Mouse (Mus musculus) naive thymus-derived CD4-positive, alpha-beta T cell, adult 2 months (primary cell): Measurements from ENCODE around the gene Rpn2.
A peak's percentile ranks its signal among the peaks of the same experiment; 100 is the strongest.

ENCODE experiments used
- DNase-seq: peaks from one replicate; pipeline ENCODE4 v3.0.0-alpha.2; 2011; ENCODE audit warnings: low read depth

Gene Rpn2

DNA sequence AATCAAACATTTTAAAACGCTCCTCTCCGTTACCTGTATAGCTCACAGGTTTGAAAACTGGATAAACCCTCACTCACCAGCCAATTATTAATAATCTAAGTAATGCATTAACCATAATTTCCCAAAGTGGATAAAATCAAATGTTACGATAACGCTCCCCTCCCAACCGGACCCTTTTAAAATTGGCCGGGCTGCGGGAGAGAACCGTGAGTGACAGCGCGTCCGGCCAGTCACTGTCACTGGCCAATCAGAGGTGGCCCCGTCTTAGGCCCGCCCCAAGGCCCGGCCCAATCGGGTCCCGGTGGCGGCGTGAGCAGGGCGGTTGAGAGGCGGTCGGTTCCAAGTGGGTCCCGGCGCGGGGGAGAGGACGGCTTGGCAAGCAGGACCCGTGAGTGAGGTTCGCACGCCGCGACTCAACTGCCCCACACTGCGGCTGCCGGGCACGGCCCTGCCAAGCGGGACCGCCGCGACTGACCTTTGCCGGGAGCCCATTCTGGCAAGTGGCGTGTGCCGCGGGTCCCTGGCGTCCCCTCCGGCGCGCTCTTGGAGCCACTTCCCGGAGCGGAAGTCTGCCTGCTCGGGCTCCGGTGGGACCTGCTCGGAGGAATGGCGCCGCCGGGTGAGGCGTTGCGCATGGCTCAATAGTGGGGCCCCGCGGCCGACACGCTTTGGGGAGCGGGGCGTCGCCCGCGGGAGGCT is at the start of gene Rpn2:
TSS of gene Rpn2 (plus strand) at position 301 of the 699 bp plus-strand sequence.
- DNase-seq: peak; percentile 95

DNA sequence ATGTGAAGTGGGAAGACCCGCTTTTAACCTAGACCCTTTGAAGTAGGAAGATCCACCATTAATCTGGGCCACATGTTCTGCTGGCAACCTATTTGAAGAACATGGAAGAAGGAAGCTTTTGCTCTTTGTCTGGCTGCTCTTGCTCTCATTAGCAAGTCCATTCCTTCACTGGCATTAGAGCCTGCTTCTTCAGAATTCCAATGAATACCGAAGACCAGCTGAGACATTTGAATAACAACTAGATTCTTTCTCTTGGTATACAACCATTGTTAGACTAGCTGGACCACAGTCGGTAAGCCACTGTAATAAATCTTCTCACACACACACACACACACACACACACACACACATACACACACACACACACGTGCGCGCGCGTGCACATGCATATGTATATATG is 42.9 kb upstream of the Rpn2 start:
- DNase-seq: no peak

DNA sequence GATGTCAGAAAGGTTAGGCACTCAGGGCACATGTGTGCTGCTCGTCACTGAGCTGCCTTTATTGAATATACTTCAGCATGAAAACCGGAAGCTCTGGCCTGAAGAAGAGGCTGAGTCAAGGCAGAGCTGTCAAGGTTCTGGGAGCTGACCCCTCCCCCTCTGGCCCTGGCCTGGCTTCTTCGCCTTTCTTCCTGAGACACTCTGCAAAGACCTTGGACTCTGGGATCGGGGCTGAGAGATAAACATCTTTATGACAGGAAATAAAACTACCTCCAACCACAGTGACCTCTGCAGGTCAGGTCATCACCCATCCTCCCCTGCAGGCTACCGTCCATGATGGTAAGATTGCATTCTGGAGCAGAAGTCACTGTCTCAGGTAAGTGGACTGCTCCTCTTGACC is 33.8 kb upstream of the Rpn2 start:
- no peak for DNase-seq

DNA sequence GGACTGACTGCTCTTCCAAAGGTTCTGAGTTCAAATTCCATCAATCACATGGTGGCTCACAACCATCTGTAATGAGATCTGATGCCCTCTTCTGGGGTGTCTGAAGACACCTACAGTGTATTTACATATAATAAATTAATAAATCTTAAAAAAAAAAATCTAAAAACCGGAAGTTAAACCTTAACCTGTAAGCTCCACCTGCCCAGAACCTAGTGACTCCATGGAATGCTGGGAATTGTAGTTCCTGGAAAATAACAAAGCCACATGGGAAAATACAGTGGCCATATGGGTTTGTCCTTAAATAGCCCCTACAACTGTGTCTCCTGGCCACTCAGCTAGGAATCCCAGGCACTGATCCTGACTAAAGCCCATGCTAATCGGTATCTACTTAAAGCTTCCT is 33.2 kb upstream of the Rpn2 start:
- DNase-seq: no peak

DNA sequence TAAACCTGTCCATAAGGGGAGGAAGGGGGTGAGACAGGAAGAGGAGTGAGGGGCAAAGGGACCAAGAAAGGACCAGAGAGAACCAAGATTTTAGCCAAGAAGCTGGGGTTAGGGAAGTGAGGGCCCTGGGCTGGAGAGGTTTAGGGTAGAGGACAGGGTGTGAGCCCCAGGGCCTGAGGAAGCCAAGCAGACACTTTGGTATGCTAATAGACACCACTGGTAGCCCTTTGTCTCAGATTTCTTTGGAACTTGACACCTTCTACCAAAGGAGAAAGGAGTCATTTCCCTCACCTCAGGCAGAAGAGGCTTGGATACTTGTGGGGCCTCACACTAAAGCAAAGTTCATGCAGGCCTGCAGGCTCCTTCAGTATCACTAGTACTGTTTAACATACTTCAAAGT is 30.7 kb upstream of the Rpn2 start:
- no peak for DNase-seq

DNA sequence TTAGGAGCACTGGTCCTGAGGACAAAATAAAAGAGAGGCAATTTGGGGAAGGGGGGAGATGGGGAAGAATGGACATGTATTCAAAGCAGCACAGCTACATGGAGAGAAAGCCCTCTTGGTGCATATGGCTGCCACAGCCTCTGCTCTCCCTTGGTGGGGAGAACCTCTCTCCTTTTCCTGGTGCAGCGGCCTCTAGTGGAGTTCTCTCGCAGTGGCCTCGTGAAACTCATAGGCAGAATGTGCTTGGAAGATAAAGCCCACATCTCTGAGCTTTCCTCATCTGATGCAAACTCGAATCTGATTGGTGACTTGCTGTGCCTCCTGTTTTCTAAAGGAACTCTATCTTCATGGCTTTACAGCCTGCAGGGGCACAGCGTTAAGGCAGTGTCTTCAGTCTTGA is 19.1 kb upstream of the Rpn2 start:
- peak; percentile 69 for DNase-seq

DNA sequence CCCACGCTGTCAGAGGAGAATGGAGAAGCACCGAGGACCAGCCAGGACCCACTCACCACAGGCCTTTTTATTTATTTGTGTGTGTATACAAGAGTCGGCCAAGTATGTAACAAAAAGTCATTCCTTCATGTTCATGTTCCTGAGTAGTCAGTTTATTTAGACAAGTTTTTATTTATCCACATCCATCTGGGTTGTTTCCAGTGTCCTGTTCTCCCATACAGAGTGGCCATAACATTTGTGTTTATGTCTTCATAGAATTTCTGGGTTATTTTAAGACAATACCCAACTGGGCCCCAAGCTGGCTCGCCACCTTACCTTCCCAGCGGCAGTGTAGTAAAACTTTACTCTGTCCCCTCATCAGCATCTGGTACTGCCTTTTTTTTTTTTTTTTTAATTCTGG is 16.9 kb upstream of the Rpn2 start:
- DNase-seq: no peak

DNA sequence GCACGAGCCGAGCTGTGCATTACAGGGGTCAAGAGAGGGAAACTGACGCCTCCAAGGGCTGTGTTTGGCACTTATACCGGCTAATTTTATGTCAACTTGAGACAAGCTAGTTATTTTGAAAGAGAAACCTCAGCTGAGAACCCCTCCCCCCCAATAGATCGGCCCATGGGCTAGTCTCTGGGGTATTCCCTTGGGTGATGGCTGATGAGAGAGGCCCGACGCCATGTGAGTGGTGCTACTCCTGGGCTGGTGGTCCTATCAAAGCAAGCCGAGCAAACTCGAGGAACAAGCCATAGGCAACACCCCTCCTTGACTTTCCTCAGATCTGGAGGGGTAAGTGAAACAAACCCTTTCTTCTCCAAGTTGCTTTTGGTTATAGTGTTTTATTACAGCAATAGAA is 16.3 kb upstream of the Rpn2 start:
- DNase-seq: no peak

DNA sequence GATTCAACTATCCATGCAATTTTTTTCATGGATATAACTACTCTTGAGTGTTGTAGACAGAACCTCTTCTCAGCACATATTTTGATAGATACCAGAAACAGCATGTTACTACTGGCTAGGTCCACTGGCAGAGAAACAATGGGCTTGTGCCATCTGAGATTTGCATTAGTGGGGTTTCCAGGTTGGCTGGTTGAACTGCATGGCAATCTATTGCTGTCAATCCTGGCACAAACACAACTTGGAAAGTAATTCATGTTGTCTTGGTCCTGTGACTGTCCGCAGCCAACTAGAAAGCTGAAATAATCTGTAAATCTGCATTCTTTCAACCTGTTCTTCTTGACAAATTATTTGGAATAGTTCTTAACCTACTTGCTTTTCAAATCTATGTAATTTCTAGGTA is 15.7 kb upstream of the Rpn2 start:
- no peak for DNase-seq

DNA sequence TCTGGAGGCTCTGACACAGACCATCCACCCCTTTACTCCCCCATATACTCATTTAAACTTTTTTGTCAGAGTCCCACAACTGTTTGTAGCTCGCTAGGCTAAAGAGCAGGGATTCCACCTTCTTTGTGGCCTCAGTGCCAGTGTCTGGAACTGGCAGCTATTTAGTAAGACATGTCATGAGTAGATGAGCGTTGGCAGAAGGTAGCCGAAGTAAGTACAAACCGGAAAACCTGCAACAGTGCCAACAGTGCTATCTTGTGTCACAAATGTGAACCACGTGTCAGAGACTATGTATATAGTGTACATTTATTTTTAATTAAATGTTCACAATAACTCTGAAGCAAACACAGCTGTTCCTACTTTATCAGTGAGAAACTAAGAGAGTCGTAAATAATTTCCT is 15.0 kb upstream of the Rpn2 start:
- no peak for DNase-seq

DNA sequence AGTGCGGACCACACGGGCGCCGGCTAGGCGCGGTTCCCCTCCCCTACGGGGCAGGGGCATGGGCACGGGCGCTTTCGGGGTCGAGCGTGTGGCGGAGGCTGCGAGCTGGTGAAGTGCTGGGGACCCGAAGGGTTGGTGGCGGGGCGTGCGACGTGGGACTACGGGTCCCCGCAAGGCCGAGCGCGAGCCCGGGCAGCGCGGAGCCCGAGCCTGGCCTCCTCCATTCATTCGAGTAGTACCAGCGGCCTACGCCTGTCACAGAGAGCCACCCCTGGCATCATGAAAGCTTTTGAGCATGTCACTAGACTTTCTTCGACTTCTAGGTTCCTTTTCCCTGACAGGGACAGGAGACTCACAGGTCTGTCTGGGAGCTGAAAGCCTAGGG is 591 bp downstream of the Rpn2 start, which contains the start of gene Mroh8:
TSS of gene Mroh8 (minus strand) at position 134 of the 385 bp plus-strand sequence.
- DNase-seq: no peak

DNA sequence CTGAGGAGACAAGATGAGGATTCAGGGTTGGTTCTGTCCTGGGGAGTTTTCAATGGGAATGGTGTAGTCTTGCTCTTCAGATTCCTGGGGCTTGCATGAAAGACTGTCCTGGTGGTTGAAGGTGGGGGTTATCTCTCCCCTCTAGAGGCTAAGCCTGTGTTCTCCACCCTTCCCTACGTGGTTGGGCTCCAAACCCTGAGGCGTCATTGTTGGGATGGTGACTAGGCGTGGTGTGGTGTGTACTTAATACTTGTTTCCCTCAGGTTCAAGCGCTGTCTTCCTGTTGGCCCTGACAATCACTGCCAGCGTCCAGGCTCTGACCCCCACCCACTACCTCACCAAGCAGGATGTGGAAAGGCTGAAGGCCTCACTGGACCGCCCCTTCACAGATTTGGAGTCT is 4.5 kb downstream of the Rpn2 start:
- DNase-seq: no peak

DNA sequence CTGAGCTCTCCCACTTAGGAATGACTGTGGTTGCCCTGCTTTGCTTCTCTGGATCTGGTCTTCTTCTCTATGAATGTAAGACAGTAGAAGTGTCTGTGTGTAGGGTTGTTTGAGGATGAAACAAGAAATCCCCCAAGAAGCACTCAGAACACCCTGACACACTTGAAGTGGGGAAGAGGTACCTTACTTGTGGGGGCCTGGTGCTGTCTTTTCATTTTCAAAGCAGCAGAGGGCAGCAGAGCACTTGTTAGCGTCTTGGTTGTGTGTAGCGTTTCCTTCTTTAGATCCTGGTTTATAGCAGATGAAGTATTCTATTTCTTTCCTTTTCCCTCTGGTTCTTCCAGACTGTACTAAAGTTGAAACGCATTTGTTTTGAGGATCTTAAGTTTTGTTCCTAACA is 8.7 kb downstream of the Rpn2 start:
- DNase-seq: peak; percentile 67

DNA sequence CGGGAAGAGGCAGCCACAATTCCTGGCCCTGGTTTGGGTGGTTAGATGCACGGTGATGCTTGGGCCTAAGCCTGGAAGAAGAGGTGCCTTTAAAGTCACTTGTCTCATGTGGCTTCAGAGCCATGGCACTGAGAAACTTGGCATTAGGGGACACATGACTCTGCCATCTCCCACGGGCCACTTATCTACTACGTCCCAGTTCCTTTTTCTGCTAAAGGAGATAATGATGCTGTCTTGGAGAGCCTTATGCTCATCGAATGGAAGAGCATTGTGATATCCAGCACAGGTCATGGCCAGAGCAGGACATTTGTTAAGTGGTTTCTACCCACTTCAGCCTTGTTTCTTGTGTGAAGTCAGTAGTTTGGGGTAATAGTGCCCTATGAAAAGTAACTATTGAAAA is 10.2 kb downstream of the Rpn2 start:
- no peak for DNase-seq

DNA sequence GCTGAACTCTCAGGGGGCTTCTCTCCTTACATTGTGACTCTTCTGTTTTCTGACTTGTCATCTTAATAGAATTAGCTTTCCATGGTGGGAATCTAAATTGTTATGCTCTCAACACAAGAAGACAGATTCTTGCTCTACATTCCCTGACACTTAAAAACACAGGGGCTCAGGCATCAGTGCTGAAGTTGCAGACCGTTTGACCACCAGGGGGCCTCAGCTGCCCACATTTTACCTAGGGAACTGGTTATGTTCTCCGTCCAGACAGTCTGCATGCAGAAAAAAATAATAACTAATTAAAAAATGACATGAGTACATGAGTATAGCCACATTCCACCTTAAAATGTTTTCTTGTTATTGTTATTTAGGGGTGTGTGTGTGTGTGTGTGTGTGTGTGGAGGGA is 13.3 kb downstream of the Rpn2 start:
- peak; percentile 74 for DNase-seq

DNA sequence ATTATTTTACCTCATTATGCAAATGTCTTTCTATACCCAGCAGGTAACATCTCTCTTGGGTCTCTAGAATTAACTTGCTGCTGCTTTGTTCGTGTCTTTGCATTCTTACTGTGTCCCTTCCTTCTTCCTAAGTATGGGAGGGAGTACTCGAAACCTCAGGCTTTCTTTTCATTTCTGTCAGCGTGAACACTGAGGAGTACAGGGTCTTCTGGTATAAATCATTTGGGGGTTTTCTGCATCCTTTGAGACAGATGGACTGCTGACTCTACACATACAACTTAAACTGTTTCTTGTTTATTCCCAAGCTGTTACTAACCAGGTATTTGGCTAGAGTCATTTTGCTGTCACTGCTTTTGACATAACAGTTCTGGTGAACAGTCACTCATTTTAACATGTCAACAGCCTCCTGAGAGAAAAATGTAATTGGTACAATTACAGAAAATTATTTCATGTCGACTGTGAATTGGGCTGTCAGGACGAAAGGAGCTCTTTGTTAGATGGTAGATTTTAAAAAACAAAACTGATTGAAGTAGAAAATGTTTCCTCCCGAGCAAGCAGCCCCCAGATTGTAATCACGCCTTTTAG is 17.4 kb downstream of the Rpn2 start:
- no peak for DNase-seq

DNA sequence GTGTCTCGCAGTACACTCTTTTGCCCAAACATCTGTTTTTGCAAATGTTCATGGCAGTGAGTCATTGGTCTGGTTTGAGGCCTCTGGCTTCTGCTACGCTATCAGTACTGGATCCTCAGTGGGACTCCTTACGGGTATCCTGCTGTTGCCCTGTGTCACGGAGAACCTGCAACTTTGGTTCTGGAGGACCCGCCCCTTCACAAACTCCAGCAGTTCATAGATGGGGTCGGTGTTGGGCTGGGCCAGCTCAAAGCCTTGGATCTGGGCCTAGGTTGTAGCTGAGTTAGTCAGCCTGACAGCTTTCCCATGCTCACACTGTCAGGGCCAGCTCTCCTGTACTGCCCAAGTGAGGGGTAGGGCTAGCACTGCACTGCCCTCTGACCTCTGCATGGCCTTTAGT is 21.2 kb downstream of the Rpn2 start:
- no peak for DNase-seq

DNA sequence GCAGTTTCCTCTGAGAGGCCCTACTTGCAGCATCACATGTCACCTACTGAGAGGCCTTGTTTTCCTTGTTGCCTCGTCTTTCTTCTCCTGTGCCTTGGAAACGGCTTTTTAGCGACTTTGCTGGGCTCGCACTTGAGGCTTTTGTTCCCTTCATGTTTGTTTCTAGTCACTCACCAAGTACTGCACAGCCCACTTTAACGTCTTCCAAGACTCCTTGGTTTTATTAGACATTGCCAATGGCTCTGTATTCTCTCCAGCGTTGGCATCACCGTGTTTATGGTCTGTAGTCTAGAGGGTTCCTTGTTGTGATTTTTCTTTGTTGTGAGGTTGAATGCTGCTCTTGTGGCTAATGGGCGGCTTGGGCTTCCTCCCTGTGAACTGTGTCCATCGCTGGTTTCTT is 24.3 kb downstream of the Rpn2 start:
- DNase-seq: no peak

DNA sequence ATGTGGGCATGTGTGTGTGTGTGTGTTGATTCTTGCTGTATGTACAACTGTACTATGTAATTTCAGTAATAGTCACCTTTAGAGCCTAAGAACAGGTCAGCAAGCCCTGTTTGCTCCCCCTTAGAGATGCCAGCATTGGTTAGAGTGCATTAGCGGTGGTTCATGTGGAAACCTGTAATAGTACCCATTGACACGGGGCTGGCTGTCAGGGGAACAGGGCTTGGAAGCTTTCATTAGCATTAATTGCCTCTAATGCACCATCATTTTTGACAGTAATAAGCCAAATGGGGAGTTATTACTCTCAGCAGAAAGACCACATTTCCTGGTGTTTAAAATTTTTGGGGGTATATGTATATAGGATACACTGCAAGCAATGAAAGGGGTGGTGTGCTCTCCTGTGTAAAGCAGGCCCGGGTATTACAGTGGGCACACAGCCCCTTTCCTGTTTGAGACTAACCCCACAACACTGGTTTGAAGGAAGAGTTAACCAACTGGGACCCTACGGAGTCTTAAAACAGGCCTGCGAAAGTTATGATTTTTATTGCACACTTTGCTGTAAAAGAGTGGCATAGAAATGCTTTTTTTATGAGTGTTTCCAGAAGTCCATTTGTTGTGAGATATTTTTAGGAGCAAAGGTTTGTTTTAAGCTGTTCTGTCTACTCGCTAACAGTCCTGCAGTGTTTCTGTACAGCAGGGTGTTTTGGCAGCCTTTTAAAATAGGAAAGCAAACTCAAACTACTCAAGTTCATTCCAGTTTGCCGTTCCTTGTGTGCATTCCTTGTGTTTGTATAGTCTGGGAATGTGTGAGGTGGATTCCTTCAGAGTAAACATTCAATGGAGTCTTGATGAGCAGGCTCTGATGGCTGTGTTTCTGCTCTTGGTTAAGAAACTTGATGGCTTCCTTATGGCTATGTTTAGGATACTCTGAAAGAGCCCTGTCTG is 27.5 kb downstream of the Rpn2 start:
- no peak for DNase-seq

DNA sequence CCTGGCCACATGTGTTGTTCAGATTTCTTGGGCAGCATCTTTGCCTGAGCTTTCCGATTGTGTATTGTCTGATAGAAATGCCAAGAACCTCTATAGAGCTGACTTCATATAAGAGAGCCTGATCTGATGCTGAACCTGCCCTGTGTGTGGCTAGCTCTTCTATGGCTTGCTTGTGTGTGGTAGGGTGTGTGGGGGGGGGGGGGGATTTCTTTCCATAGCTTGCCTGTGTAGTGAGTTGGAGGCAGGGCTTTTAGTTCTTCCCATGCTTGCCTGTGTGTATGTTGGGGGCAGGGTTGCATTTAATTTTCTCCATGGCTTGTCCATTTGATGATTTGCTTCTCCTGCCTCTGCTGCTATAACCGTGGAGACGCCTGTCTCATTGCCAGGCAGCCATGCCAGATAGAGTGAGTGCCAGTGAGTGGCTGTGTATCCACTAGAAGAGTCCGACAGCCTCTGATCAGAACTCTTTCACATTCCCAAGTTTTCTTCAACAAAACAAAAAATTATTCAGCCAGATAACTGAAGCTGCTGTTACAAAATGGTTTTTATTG is 29.0 kb downstream of the Rpn2 start:
- no peak for DNase-seq

DNA sequence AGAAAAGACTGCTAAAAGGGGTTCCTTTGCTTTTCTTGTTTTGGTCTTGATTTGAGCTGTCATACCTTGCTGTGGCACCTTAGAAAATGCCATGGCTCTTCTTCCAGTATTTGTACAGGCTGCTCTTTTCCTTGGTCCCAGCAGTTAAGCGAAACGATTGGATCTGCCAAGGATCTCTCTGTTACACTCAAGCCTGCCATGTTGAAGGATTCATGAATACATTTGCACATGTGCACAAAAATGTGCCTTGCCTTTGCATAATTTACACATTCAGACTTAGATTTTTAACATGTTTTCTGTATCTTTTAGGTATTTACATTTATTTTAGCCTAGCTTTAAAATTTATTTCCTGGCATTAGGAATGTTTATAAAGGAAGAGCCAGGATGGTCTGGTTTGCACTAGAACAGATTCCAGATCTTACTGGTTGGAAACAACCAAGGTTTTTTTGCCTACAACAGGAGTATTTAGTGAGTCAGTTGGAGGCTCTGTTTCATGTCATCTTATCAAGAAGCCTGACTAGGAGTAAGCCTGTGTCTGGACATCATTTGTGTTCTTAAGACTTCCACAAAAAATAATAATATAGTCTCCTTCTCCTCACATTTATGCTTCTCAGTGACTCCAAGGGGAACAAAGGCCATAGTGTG is 29.6 kb downstream of the Rpn2 start:
- no peak for DNase-seq

DNA sequence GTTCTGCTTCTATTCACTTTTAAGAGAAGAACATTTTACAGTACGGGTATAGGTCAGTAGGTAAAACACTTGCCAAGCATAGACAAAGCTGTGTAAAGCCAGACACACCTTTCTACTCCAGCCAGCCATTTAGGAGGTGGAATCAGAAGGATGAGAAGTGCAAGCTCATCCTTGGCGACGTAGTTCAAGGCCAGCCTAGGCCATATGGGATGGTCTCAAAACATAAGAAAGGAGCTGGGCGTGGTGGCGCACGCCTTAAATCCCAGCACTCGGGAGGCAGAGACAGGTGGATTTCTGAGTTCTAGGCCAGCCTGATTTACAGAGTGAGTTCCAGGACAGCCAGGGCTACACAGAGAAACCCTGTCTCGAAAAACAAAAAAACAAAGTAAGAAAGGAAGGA is 30.8 kb downstream of the Rpn2 start:
- DNase-seq: no peak
